Mouse (Mus musculus): ENCODE results near the gene Slc9a3.

Gene Slc9a3

DNA sequence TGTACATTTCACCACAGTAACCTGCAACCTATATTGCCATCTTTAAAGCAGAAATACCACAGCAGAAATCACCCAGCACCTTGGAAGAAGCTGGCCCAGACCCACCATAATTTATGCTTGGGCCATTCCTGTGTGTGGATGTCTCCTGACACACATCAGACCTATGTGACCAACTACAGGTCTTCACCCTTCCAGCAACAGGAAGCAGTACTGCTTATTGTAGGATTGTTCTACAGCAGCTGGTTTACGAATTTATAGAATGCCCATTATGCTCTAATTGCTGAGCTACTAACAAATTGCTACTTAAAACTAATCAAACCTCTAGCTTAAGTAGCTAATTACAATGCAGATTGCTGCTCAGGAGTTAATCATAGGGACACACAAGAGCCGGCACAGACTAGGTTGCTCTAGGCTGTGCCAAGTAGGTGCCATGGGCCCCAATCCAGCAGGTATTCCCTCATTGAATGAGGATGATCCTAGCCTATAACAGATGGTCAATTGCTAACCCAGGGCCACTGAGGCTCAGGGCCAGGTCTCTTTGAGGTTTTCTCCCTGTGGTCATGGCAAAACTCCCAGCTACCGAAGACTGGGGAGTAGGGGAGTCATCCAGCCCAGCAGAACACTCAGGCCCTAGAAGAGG is 24.8 kb downstream of the Slc9a3 start:
- DNase-seq = peak; percentile 74 to 75

DNA sequence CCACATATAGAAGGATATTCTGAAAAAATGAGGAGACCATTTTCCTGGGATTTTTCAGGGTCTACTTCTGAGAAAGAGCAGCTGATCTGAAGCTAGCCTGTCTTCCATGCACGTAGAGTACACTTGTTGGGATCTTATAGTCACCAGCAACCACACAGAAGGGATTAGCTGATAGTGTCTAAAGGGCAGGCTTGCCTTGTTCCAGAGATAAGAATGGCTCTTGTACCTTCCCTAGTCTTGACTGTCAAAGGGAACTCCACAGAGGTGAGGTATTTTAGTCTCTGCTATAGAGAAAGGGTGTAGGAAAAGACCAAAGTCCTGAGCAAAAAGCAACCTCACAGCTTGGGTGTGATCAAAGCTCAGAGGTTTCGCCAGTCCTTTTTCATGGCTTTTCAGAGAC is 26.1 kb downstream of the Slc9a3 start:
- DNase-seq = no peak

DNA sequence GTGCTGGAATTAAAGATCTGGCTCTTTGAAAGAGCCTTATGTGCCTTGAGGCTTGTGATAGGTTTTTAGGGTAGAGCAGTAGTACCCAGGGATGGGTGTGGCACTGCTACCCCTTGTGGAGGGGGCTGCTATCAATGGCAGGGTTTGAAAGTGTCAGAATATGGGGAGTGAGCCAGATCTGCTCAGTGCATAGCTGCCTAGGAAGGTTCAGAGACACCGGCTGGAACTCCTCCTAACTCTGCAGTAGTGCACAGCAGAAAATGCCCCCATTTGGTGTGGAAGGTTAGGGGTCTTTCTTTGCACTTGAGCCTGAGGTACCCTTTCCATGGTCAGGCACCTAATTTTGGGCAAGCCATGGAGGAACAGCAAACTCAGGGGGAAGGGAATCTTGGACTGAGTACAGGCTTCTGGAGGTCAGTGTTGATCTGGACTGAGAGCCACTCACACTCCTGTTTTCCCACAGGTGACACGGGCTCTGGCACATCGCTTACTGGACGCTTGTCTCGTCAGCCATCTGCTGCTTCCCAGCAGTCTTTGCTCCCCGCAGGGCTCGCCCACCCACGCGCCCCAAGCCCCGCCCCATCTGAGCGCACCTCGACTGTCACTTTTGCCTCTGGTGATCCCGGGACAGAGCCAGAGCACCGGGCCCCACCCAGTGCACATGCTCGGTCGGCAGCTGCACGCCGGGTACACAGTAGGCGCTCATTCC is 45.2 kb downstream of the Slc9a3 start:
- peak; percentile 25 to 42 for DNase-seq

DNA sequence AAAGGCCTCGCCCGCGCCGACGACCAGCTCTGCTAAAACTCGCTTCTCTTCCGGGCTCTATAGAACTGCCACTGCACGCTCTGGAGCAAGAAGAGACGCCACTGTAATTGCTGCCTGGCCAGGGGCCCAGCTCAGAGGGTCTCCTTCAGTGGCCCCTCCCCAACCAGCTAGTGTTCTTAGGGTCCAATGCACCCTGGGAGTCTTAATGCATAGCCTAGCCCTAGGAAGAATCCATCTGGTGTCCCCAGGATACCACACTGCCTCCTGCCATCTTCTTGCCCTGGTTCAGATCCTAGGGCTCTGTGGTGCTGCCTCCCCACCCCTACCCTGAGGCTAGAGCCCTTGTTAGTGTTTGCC is 45.8 kb downstream of the Slc9a3 start:
- DNase-seq = peak in 1 of 2 experiments; percentile 7

DNA sequence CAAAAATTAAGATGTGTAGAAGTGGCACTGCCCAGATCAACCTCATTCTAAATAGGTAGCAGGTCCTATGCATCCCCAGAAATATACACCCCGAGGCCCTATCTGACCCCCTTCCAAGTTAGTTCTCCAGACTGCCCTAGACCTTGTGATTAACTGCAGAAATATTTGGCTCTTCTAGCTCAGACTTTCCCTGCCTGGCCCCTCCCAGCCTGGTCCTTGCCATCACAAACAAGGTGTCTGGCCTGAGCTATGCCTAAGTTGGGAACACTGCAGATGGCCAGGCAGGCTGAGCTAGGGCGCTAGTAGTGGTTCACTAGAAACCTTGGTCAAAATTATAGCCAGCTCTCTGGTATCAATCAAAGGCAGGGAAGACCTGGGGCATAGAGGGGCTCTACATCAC is 46.2 kb downstream of the Slc9a3 start:
- DNase-seq = no peak

DNA sequence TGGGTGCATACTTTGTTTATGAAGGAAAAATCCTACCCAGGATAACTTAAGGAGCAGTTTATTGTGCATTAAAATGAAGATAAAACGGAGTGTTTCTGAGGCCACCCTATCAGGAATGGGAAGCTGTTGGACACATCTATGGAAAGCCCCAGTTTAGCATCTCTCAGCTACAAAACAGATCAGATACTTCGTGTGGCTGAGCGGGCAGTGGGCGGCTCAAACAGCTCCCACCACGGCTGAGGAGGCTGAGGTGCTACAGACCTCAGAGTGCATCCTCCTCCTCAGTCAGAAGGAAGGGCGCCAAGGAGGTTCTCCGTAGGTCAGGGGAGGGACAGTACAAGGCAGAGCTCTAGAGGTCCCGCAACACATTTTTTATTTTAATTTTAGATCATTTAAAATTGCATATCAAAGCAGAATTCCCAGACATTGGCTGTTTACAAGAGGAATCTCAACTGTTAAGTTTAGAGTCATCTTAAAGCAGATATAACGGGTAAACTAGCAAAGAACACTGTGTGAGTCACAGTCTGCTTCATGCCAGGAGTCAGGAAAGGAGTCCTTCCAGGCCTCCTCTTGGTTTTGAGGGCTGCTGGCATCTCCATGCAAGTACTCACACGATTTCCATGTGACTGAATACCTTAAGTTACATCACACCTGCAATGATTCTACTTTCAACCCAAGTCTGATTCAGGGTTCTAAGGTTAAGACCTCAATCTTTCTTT is 48.3 kb downstream of the Slc9a3 start:
- DNase-seq = no peak

DNA sequence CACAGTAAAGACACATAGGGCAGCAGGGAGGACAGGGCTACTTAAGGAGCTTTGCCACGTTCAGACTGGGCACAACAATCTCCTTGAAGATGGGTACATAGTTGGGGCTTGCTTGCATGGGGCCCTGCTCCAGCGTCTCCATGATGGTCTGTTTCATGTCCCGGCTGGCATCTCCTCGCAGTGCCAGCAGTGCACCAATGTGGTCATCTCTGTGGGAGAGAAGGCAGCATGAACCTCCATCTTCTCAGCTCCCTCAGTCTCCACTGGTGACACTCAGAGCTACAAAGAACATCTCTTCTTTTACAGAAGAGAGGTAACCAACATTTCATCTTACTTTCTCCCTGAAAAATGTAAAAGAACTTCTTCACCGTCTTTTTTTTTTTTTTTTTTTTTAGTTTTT is 50.8 kb downstream of the Slc9a3 start:
- DNase-seq = no peak

DNA sequence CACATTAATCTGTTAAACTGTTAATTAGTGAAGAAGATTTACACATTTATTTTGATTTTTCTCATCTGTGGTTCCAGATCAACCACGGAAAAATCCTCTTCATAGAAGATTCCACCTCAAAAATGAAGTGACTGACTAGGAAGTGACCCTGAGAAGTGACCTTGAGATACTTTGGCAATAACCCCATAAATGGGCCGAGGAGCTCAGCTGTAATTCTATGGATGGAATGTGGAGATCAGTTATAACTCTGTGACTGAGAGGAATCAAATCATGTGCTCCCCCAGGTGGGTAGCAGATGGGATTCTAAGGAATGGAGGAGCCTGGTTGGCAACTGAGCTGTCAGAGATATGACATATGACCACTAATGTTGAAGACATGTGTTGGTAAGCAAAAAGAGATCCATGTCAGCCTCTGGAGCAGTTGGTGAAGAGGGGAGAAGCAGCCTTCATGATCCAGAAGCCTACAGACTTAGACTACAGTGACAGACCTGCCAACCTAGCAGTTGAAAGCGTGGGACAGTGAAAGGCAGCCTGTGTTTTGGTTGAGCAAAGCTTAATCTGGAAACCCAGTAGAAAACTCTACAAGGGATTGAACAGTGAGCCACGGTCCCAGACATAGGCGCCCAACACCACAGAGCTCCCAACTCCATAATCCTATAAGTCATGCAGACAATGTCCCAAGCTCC is 61.9 kb downstream of the Slc9a3 start:
- DNase-seq = no peak

DNA sequence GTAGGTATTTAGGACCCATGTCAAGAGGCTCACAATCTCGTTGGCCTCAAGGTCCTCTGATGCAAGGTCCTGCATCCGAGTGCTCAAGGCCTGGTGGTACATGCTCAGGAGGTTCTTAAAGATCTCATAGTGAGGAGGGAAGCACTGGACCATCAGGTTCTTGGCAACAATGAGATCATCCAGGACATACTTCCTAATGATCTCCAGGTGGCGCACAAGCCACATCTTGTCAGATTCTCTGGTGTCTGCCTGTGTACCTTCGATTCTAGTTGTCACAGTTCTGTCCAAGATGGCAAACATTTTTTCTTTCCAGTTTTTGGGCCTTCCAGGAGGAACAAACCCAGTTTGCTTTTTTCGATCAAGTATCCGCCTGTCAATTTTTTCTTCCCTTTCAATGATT is 71.4 kb downstream of the Slc9a3 start:
- no peak for DNase-seq

DNA sequence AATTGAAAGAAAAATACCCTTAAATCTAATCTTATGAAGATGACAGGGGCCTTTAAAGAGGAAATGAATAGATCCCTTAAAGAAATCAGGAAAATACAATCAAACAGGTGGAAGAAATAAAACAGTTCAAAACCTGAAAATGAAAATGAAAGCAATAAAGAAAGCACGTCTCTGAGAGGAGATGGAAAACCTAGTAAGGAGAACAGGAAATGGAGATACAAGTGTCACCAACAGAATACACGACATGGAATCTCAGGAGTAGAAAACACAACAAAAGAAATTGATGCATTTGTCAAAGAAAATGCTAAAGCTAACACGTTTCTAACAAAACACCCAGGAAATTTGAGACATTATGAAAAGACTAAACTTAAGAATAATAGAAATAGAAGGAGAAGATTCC is 75.2 kb downstream of the Slc9a3 start:
- DNase-seq = no peak

DNA sequence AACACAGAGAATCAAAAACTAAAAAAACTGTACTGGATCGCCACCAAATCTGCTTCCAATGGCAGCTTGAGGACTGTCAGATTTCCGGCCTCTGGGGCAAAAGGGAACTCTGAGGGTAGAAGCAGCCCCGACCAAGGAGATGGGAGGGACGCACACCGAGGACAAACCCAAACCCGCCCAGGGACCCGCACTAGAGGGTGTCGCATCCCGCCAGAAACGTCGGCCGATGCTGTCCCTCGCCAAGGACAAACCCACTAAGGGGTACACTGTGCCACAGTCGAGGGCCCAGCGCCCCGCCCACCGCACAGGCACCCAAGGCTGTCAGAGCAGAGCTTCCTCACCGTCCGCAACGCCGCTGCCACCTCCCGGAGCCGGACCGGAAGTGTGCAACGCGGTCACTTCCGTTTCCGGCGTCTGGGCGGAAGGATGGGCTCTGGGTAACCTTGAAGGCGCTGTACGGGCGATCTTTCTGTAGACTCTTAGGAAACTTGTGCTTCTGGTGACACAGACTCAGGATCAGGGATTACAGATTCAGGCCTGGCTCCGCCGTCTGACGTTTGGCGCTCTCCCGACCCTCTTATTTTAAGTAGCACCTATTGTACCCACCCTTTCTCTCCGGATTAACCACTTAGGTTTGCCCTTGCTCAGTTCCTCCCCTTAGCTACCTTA is 87.2 kb downstream of the Slc9a3 start, which contains the start of gene Exoc3:
TSS of gene Exoc3 (minus strand) at position 416 of the 669 bp plus-strand sequence.
- DNase-seq = peak; percentile 90 to 91

DNA sequence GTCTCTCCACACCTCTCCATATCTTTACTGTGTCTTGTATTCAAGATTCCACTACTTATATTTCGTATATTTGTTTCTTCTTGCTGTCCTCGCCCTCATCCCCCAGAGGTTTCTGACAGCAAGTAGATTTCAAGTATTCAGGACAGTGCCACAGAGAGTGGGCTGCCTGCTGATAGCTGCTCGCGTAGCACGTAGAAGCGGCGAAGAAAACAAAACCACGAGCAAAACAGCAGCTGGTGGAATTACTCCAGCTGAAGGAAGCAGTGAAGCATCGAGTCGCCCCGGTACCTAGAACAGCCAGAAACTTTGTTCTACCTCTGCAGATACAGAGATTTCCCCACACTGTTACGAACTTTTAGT is 87.7 kb downstream of the Slc9a3 start:
- peak in 1 of 2 experiments; percentile 16 for DNase-seq

DNA sequence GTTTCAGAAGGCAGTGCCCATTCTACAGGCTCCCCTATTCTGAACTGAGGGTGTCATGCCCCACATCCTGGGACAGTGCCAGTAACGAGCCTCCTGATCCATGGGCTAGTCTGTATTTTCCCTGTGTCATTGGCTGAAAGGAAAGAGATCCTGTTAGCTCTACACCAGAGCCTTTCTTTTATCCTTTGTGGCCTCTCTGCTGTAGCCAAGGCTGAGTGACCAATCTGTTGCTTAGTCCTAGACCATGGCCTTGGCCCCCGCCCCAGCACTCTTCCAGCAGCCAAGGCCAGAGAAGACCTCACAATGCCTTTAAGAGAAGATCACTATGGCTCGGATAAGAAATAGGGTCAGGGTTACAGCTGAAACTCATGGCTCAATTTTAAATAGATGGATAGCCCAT is 97.2 kb downstream of the Slc9a3 start:
- no peak for DNase-seq
